Mouse (Mus musculus): ENCODE measurements around the gene Mmp9. TPM values are rescaled to one million over a fixed set of nuclear protein-coding genes. Genes with fewer than 3 reads are reported as not detected.

The Mmp9 gene
- polyA plus RNA-seq, 1 experiment, result not detected

DNA sequence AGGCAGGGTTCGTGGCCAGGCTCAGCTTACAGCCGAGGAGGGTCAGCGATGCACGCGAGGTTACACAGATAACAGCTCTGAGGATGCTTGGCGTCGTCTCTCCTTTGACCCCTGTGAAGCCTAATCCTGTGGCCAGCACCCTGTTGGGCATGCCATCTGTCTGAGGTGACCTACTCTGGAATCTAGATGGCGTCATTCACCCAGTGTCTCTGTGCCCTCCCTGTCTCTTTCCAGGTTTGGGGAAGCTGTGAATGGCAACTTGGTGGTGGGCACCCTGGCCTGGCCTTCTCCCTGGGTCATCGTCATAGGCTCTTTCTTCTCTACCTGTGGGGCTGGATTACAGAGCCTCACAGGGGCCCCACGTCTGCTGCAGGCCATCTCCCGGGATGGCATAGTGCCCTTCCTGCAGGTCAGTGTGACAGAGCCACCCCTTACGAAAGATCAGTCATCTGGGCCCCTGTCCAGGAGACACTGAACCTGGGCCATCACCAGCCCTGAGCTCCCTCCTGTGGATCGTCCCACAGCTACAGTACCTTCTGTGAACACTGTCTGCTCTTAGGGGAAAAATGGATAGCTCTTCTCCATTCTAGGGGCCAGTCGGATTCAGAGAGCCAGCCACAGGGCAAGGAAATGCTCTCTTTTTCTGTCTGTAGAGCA is 45.9 kb downstream of the Mmp9 start:
- Histone ChIP-seq H3K27me3 (ENCODE audit: control insufficient read depth) (no peaks in the 10 kb centered on the region), H3K4me1 (ENCODE audit: control insufficient read depth) (no peaks in the 10 kb centered on the region)

GRCm38 (mm10) chr2:164988777-164989176 is 48.2 kb downstream of the Mmp9 start:
- H3K27me3 ChIP-seq (ENCODE audit: control insufficient read depth), result peaks cover 2% of the 10 kb centered on the region; the same call in 1 of the 2 replicates

More for the DNA sequence above, 45.9 kb downstream of the Mmp9 start:
- TF ChIP-seq GATA1 (IDR thresholded peaks at IDR 0.05; ENCODE audit: low read length), result no peak
- TF ChIP-seq TAL1 (IDR thresholded peaks at IDR 0.05; ENCODE audit: low read length), result no peak
- Histone ChIP-seq H3K36me3 (ENCODE audit: control insufficient read depth) (no peaks in the 10 kb centered on the region), H3K4me3 (replicated peaks) (no peak overlapping the region), H3K9me3 (ENCODE audit: control insufficient read depth, low read length) (no peaks in the 10 kb centered on the region)

DNA sequence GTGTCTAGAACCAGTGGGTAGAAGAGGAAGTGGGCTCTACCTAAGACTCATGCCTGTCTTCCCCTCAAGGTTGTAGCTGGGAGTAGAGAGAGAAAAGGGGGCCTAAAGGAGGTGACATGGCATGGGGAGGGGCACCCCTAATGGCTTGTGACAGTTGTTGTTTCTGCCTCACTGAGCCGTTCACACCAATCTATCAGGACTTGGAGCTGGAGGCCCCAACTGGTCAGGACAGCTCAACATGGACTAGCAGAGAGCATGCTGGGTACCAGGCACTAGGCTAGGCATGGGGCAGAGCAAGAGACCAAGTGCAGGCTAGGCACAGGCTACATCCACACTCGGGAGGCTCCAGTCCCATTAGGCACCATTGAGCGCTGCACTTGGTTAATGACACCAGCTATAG is 50.5 kb downstream of the Mmp9 start:
- Histone ChIP-seq H3K27me3 (ENCODE audit: control insufficient read depth) (peaks cover 10% of the 10 kb centered on the region), H3K4me3 (replicated peaks) (no peak overlapping the region), H3K4me1 (ENCODE audit: control insufficient read depth) (peaks cover 4% of the 10 kb centered on the region), H3K9me3 (ENCODE audit: control insufficient read depth, low read length) (no peaks in the 10 kb centered on the region), H3K36me3 (ENCODE audit: control insufficient read depth) (no peaks in the 10 kb centered on the region)
- TF ChIP-seq GATA1 (IDR thresholded peaks at IDR 0.05; ENCODE audit: low read length), result no peak
- no peak for TF ChIP-seq TAL1 (IDR thresholded peaks at IDR 0.05; ENCODE audit: low read length)

More at GRCm38 (mm10) chr2:164988777-164989176, 48.2 kb downstream of the Mmp9 start:
- H3K4me3 ChIP-seq (replicated peaks), result no peak overlapping the region
- H3K9me3 ChIP-seq (ENCODE audit: control insufficient read depth, low read length), result no peaks in the 10 kb centered on the region
- no peaks in the 10 kb centered on the region for H3K36me3 ChIP-seq (ENCODE audit: control insufficient read depth)
- TF ChIP-seq GATA1 (IDR thresholded peaks at IDR 0.05; ENCODE audit: low read length) (no peak), TAL1 (IDR thresholded peaks at IDR 0.05; ENCODE audit: low read length) (no peak)
- peaks cover 4% of the 10 kb centered on the region for H3K4me1 ChIP-seq (ENCODE audit: control insufficient read depth)

GRCm38 (mm10) chr2:164991808-164992207 is 51.2 kb downstream of the Mmp9 start:
- Histone ChIP-seq H3K4me3 (replicated peaks) (no peak overlapping the region), H3K27me3 (ENCODE audit: control insufficient read depth) (peaks cover 16% of the 10 kb centered on the region), H3K36me3 (ENCODE audit: control insufficient read depth) (no peaks in the 10 kb centered on the region), H3K9me3 (ENCODE audit: control insufficient read depth, low read length) (no peaks in the 10 kb centered on the region), H3K4me1 (ENCODE audit: control insufficient read depth) (peaks cover 4% of the 10 kb centered on the region)
- TF ChIP-seq GATA1 (IDR thresholded peaks at IDR 0.05; ENCODE audit: low read length) (no peak), TAL1 (IDR thresholded peaks at IDR 0.05; ENCODE audit: low read length) (no peak)

DNA sequence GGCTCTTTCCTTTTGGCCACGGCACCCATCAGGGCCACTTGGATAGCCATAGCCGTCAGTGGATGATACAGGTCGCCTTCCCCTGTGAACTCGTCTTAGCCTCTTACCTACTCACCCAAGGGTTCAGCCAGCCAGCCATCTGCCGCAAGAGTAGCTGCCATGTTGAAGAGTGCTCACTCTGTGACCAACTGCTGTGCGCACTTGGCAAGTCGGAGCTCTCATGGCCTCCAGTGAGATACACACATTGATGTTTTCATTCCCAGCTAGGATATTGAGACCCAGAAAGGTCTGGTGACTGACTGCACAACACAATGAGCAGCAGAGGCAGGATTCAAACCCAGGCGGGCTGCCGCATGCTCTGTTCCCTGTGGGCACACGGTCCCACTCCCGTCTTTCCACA is 53.6 kb downstream of the Mmp9 start:
- peaks cover 6% of the 10 kb centered on the region for H3K36me3 ChIP-seq (ENCODE audit: control insufficient read depth)
- H3K27me3 ChIP-seq (ENCODE audit: control insufficient read depth), result peaks cover 38% of the 10 kb centered on the region
- no peaks in the 10 kb centered on the region for H3K9me3 ChIP-seq (ENCODE audit: control insufficient read depth, low read length)
- TF ChIP-seq GATA1 (IDR thresholded peaks at IDR 0.05; ENCODE audit: low read length), result no peak
- TF ChIP-seq TAL1 (IDR thresholded peaks at IDR 0.05; ENCODE audit: low read length), result no peak
- H3K4me1 ChIP-seq (ENCODE audit: control insufficient read depth), result peaks cover 7% of the 10 kb centered on the region
- no peak overlapping the region for H3K4me3 ChIP-seq (replicated peaks)

DNA sequence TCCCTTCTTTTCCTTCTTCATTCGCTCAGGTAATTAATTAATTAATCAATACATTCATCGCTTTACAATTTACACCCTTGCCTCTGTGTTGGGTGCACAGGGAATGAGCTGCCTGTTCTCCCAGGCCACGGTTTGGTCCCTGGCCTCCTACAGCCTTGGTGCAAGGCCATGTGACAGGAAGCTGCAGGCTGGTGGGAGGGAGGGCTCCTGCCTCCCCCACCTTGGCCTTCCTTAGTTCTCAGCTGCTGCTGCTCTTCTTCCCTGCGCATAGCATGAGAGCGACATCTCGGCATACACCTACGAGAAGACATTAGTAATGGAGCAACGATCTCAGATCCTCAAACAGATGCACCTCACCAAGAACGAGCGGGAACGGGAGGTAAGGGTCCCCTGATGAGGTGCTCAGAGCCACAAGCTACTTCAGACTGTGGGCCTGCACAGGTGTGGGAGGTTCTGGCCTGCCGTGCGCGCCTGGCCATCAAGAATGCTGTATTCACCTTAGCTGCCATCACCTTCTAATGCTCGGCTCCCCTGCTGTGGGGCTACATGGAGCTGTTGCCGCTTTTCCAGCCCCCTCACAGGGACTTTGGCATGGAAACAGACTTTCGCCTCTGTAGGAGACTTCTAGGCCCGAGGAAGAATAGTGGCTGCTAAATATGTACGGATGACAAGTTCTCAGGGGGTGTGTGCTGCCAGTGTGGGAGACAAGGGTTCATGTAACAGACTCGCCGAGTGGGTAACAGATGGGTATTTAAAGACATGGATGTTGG is 54.3 kb downstream of the Mmp9 start:
- H3K4me3 ChIP-seq (replicated peaks), result no peak overlapping the region
- no peaks in the 10 kb centered on the region for H3K9me3 ChIP-seq (ENCODE audit: control insufficient read depth, low read length)
- H3K36me3 ChIP-seq (ENCODE audit: control insufficient read depth), result peaks cover 10% of the 10 kb centered on the region
- peaks cover 38% of the 10 kb centered on the region for H3K27me3 ChIP-seq (ENCODE audit: control insufficient read depth)
- TF ChIP-seq TAL1 (IDR thresholded peaks at IDR 0.05; ENCODE audit: low read length) (no peak), GATA1 (IDR thresholded peaks at IDR 0.05; ENCODE audit: low read length) (no peak)
- peaks cover 7% of the 10 kb centered on the region for H3K4me1 ChIP-seq (ENCODE audit: control insufficient read depth)

DNA sequence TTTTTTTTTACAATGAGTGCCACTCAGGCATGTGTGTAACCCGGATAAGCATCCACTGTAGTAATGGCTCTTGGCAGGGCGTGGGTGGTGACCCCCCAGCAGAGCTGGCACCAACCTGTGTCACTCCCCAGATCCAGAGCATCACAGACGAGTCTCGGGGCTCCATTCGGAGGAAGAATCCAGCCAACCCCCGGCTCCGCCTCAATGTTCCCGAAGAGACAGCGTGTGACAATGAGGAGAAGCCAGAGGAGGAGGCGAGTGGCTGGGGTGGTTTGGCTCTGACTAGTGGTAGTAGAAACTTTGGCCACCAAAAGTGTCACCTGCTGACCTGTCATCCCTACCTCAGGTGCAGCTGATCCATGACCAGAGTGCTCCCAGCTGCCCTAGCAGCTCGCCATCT is 55.4 kb downstream of the Mmp9 start:
- peaks cover 38% of the 10 kb centered on the region for H3K27me3 ChIP-seq (ENCODE audit: control insufficient read depth)
- peaks cover 21% of the 10 kb centered on the region for H3K36me3 ChIP-seq (ENCODE audit: control insufficient read depth)
- no peak overlapping the region for H3K4me3 ChIP-seq (replicated peaks)
- H3K4me1 ChIP-seq (ENCODE audit: control insufficient read depth), result peaks cover 7% of the 10 kb centered on the region
- no peaks in the 10 kb centered on the region for H3K9me3 ChIP-seq (ENCODE audit: control insufficient read depth, low read length)
- no peak for TF ChIP-seq TAL1 (IDR thresholded peaks at IDR 0.05; ENCODE audit: low read length)
- TF ChIP-seq GATA1 (IDR thresholded peaks at IDR 0.05; ENCODE audit: low read length), result no peak

DNA sequence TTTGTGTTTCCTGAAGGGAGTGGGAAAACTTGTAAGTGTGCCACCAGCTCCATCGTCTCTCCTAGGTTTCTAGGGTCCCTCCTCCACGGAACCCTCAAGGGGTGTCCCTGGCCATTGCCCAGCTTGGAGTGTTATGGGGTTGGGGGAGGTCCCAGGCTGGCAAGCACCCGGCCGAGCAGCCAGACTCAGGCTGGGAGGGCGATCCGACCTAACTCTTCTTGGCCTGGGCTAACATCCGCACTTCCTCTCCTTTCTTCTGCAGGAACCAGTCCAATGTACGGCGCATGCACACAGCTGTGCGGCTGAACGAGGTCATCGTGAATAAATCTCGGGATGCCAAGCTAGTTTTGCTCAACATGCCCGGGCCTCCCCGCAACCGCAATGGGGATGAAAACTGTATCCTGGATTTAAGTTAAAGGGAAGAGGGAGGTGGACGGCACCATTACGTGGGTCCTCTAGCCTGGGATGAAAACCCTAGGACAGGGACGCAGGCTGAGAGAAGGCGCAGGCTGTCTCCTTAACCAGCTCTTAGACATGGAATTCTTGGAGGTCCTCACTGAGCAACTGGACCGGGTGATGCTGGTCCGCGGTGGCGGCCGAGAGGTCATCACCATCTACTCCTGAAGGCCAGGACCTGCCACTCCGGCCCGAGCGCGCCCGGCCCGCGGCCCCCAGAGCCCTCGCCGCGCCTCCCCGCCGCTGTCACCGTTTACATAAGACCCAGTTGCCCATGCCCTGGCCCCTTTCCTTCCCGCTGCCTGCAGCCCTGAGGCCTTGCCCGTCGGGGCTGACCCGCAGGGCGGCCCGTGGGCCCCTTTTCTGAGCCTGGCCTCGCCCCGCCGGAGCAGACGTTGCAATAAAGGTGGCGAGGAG is 56.5 kb downstream of the Mmp9 start:
- no peaks in the 10 kb centered on the region for H3K9me3 ChIP-seq (ENCODE audit: control insufficient read depth, low read length)
- H3K4me3 ChIP-seq (replicated peaks), result no peak overlapping the region
- no peak for TF ChIP-seq TAL1 (IDR thresholded peaks at IDR 0.05; ENCODE audit: low read length)
- TF ChIP-seq GATA1 (IDR thresholded peaks at IDR 0.05; ENCODE audit: low read length), result no peak
- peaks cover 3% of the 10 kb centered on the region for H3K4me1 ChIP-seq (ENCODE audit: control insufficient read depth)
- H3K36me3 ChIP-seq (ENCODE audit: control insufficient read depth), result peaks cover 32% of the 10 kb centered on the region
- H3K27me3 ChIP-seq (ENCODE audit: control insufficient read depth), result peaks cover 38% of the 10 kb centered on the region
